Comparison of ENCODE assay signal across 14 mouse cellular contexts in the genomic region with DNA sequence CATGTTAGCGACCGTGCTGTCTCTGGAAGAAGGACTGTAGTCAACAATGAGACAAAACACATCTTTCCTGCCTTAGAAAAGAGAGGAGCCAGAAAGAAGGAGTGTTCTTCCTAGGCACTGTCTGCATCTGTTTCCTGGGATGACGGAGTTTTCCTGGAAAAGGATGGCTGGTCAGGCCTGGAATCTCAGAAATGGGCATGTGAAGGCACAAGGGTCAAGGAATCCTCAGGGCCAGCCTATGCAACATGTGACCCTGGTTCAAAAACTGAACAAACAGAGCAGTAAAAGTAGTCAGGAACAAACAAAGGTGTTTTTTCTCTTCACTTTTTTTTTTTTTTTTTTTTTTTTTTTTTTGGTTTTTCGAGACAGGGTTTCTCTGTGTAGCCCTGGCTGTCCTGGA.
"Had no signal": no experiment of that assay in that cellular context is flagged by ENCODE, and none has a peak within 500 bp of the region (broad histone marks: within the 10 kb centered on the region; RNA-seq: fewer than 3 reads in every experiment).

No protein-coding gene starts in this region.

- H3K36me3 ChIP-seq: lung, embryonic 15.5 days; midbrain, embryonic 13.5 days; midbrain, embryonic 15.5 days; neural tube, embryonic 12.5 days had no signal

- DNase-seq: lung, adult 2 months; lung, postnatal 14 days; lung, postnatal 36 days; right cerebral cortex, postnatal 14 days; spleen, adult 18-20 months; thymus, adult 18-20 months; thymus, postnatal 14 days; thymus, postnatal 36 days had no signal

- H3K4me1 ChIP-seq: midbrain, embryonic 13.5 days; midbrain, embryonic 15.5 days; neural tube, embryonic 12.5 days had no signal

- H3K4me3 ChIP-seq: lung, embryonic 15.5 days; megakaryocyte, embryonic 14.5 days; midbrain, embryonic 13.5 days; midbrain, embryonic 15.5 days; neural tube, embryonic 12.5 days had no signal

- H3K27me3 ChIP-seq: lung, embryonic 15.5 days; midbrain, embryonic 13.5 days; midbrain, embryonic 15.5 days; neural tube, embryonic 12.5 days had no signal

- H3K27ac ChIP-seq: lung, embryonic 15.5 days; macrophage; midbrain, embryonic 13.5 days; midbrain, embryonic 15.5 days; neural tube, embryonic 12.5 days had no signal
